Mouse (Mus musculus) embryonic fibroblast, embryonic 13.5 days (primary cell): ENCODE data around the gene Dennd4a.

Experiments used
- CTCF ChIP-seq: IDR thresholded peaks from 2 replicates; pipeline ENCODE4 v1.5.1; 2011; ENCODE audit warnings: mild to moderate bottlenecking, control low read depth, low read length, moderate library complexity, borderline replicate concordance; ENCODE audit not compliant: insufficient read depth
- POLR2A ChIP-seq: IDR thresholded peaks from 2 replicates; pipeline ENCODE4 v1.6.1; 2011; ENCODE audit warnings: low read depth, mild to moderate bottlenecking, control low read depth, low read length, moderate library complexity

- no peak for TF ChIP-seq POLR2A
- no peak for TF ChIP-seq CTCF
These were observed 128.7 kb downstream of the Dennd4a start for GRCm38 (mm10) chr9:64939790-64940189.
